Mouse (Mus musculus): Measurements from ENCODE around the gene Nipsnap1. TPM values are rescaled to one million over a fixed set of nuclear protein-coding genes. Genes with fewer than 3 reads are reported as not detected.

Gene Nipsnap1
- polyA plus RNA-seq (2015; fragmentation: Nextera tagmentation; extraction: Ambion mirVana), result 7.3 and 8.8 TPM in 2 replicates

GRCm38 (mm10) chr11:4873755-4874475, at the start of gene Nipsnap1:
TSS of gene Nipsnap1 (plus strand) at chr11:4873951.

GRCm38 (mm10) chr11:4849258-4849943, 24.4 kb upstream of the Nipsnap1 start, which contains the start of gene Nf2:
TSS of gene Nf2 (minus strand) at chr11:4849536.

GRCm38 (mm10) chr11:4894848-4895816, 21.4 kb downstream of the Nipsnap1 start, which contains the start of gene Thoc5:
TSS of gene Thoc5 (plus strand) at chr11:4895320.

Other genes starting within 250 kb of the Nipsnap1 start
- 14.8 and 15.3 TPM in 2 replicates for gene Ascc2, start 236.2 kb upstream of the Nipsnap1 start, polyA plus RNA-seq (2015; fragmentation: Nextera tagmentation; extraction: Ambion mirVana)
- gene Uqcr10, start 169.6 kb upstream of the Nipsnap1 start, polyA plus RNA-seq (2015; fragmentation: Nextera tagmentation; extraction: Ambion mirVana), result 724 and 780 TPM in 2 replicates
- gene Zmat5, start 169.3 kb upstream of the Nipsnap1 start, polyA plus RNA-seq (2015; fragmentation: Nextera tagmentation; extraction: Ambion mirVana), result 36.0 and 36.5 TPM in 2 replicates
- 0.06 TPM in 1 of 2 replicates, not detected in the other for gene Cabp7, start 127.2 kb upstream of the Nipsnap1 start, polyA plus RNA-seq (2015; fragmentation: Nextera tagmentation; extraction: Ambion mirVana)
- 13.8 and 14.0 TPM in 2 replicates for gene Nf2, start 24.4 kb upstream of the Nipsnap1 start, polyA plus RNA-seq (2015; fragmentation: Nextera tagmentation; extraction: Ambion mirVana)
- 15.0 and 17.2 TPM in 2 replicates for gene Thoc5, start 21.4 kb downstream of the Nipsnap1 start, polyA plus RNA-seq (2015; fragmentation: Nextera tagmentation; extraction: Ambion mirVana)
- gene Nefh, start 74.1 kb downstream of the Nipsnap1 start, polyA plus RNA-seq (2015; fragmentation: Nextera tagmentation; extraction: Ambion mirVana), result 0.75 and 0.92 TPM in 2 replicates
- 71.9 and 72.9 TPM in 2 replicates for gene Ap1b1, start 112.9 kb downstream of the Nipsnap1 start, polyA plus RNA-seq (2015; fragmentation: Nextera tagmentation; extraction: Ambion mirVana)
- gene Rasl10a, start 184.2 kb downstream of the Nipsnap1 start, polyA plus RNA-seq (2015; fragmentation: Nextera tagmentation; extraction: Ambion mirVana), result 0.69 and 0.87 TPM in 2 replicates
- gene Gas2l1, start 191.4 kb downstream of the Nipsnap1 start, polyA plus RNA-seq (2015; fragmentation: Nextera tagmentation; extraction: Ambion mirVana), result 7.3 and 9.8 TPM in 2 replicates
- 19.0 and 20.2 TPM in 2 replicates for gene Rhbdd3, start 225.0 kb downstream of the Nipsnap1 start, polyA plus RNA-seq (2015; fragmentation: Nextera tagmentation; extraction: Ambion mirVana)
- 328 and 348 TPM in 2 replicates for gene Ewsr1, start 225.3 kb downstream of the Nipsnap1 start, polyA plus RNA-seq (2015; fragmentation: Nextera tagmentation; extraction: Ambion mirVana)

Data from spleen, postnatal 0 days (tissue).